9 mouse cellular contexts compared by ENCODE assay signal in genomic region chr12:102733381-102733780, GRCm38 (mm10). TPM values are rescaled to one million over a fixed set of nuclear protein-coding genes. Genes with fewer than 3 reads are reported as not detected.
DNase-seq lines count a peak whose midpoint lies in the region; ATAC-seq lines count a peak whose summit lies in the region.
"Had no signal": no experiment of that assay in that cellular context is flagged by ENCODE, and none has a peak within 500 bp of the region (broad histone marks: within the 10 kb centered on the region; RNA-seq: fewer than 3 reads in every experiment).

No protein-coding gene starts in this region.

- ATAC-seq in neural tube, embryonic 15.5 days (ENCODE audit: low FRiP score), result no peak
- peak; percentile 87 for ATAC-seq in megakaryocyte progenitor cell, adult 5-6 weeks (replicated peaks; ENCODE audit: poor library complexity)

- H3K27ac ChIP-seq in neural tube, embryonic 15.5 days (replicated peaks), result no peak overlapping the region

- H3K27me3 ChIP-seq in neural tube, embryonic 15.5 days (replicated peaks), result no peaks in the 10 kb centered on the region

- H3K9me3 ChIP-seq in neural tube, embryonic 15.5 days (replicated peaks), result no peaks in the 10 kb centered on the region

- peak; percentile 53 to 55 for DNase-seq in cerebellum, postnatal 10 days
- DNase-seq in cerebellum, adult 8-10 months, result no peak
- DNase-seq in neural tube, embryonic 10.5 days (ENCODE audit: extremely low spot score, low spot score), result peak; percentile 72
- DNase-seq in embryo, embryonic 10 days (ENCODE audit: low spot score), result peak; percentile 82
- peak; percentile 88 for DNase-seq in induced T-regulatory cell, adult 2 months (ENCODE audit: low read depth)
- peak; percentile 78 for DNase-seq in testis, postnatal 10 days (ENCODE audit: low spot score)

- no peak overlapping the region for H3K9ac ChIP-seq in neural tube, embryonic 15.5 days (replicated peaks)

- 11% methylated on average over 4 of the region's 5 CpGs for WGBS in neural tube, embryonic 15.5 days

- no peak overlapping the region for H3K4me3 ChIP-seq in neural tube, embryonic 15.5 days (replicated peaks)

- H3K4me1 ChIP-seq in neural tube, embryonic 15.5 days, result peaks cover 24% of the 10 kb centered on the region

- no peak overlapping the region for H3K4me2 ChIP-seq in neural tube, embryonic 15.5 days

- H3K36me3 ChIP-seq in neural tube, embryonic 15.5 days, result no peaks in the 10 kb centered on the region

RNA-seq across cellular contexts. Expression of gene Moap1, which starts 10.1 kb away (rescaled TPM):
- 62.5 and 76.5 TPM in 2 replicates for polyA plus RNA-seq in neural tube, embryonic 15.5 days (2015; fragmentation: Nextera tagmentation; extraction: Ambion mirVana)
- 8.0 and 13.3 TPM in 2 replicates for total RNA-seq in megakaryocyte progenitor cell, adult 5-6 weeks (2015)
- total RNA-seq in megakaryocyte progenitor cell, adult 5-6 weeks (2017), result 2.7 and 10.3 TPM in 2 replicates

RNA-seq across cellular contexts. Expression of gene Tmem251, which starts 10.2 kb away (rescaled TPM):
- 11.7 and 11.9 TPM in 2 replicates for polyA plus RNA-seq in neural tube, embryonic 15.5 days (2015; fragmentation: Nextera tagmentation; extraction: Ambion mirVana)
- total RNA-seq in megakaryocyte progenitor cell, adult 5-6 weeks (2015), result 8.0 and 10.6 TPM in 2 replicates
- 8.3 and 8.8 TPM in 2 replicates for total RNA-seq in megakaryocyte progenitor cell, adult 5-6 weeks (2017)

RNA-seq across cellular contexts. Expression of gene Gm28051, which starts 24.2 kb away (rescaled TPM):
- not detected in 2 replicates for polyA plus RNA-seq in neural tube, embryonic 15.5 days (2015; fragmentation: Nextera tagmentation; extraction: Ambion mirVana)
- not detected in 2 replicates for total RNA-seq in megakaryocyte progenitor cell, adult 5-6 weeks (2015)
- not detected in 2 replicates for total RNA-seq in megakaryocyte progenitor cell, adult 5-6 weeks (2017)
- total RNA-seq: gastrocnemius, postnatal 4 days had no signal

RNA-seq across cellular contexts. Expression of gene Gon7, which starts 24.2 kb away (rescaled TPM):
- 47.4 and 47.9 TPM in 2 replicates for polyA plus RNA-seq in neural tube, embryonic 15.5 days (2015; fragmentation: Nextera tagmentation; extraction: Ambion mirVana)
- 19.6 and 19.7 TPM in 2 replicates for total RNA-seq in megakaryocyte progenitor cell, adult 5-6 weeks (2015)
- 17.5 and 18.0 TPM in 2 replicates for total RNA-seq in megakaryocyte progenitor cell, adult 5-6 weeks (2017)

RNA-seq across cellular contexts. Expression of gene Ubr7, which starts 24.4 kb away (rescaled TPM):
- polyA plus RNA-seq in neural tube, embryonic 15.5 days (2015; fragmentation: Nextera tagmentation; extraction: Ambion mirVana), result 35.3 and 36.5 TPM in 2 replicates
- total RNA-seq in megakaryocyte progenitor cell, adult 5-6 weeks (2015), result 29.3 and 32.4 TPM in 2 replicates
- total RNA-seq in megakaryocyte progenitor cell, adult 5-6 weeks (2017), result 47.7 and 55.2 TPM in 2 replicates
